Mouse (Mus musculus) heart, embryonic 12.5 days (tissue): Measurements from ENCODE around the gene Abcf3. TPM values are rescaled to one million over a fixed set of nuclear protein-coding genes. Genes with fewer than 3 reads are reported as not detected.

Experiments
- ATAC-seq: fragments of 200-750 bp; cut with Nextera tagmentation; 2 replicates; pipeline ENCODE4 v1.8.0; 2017; ENCODE audit warnings: moderate TSS enrichment, moderate library complexity; ENCODE audit not compliant: insufficient number of reproducible peaks, low FRiP score
- H3K27ac ChIP-seq: fragments of 300-500 bp; sonication (generic); 2 replicates; pipeline ENCODE4 v1.5.1; 2016; ENCODE audit warnings: mild to moderate bottlenecking, moderate library complexity; ENCODE audit not compliant: poor library complexity, severe bottlenecking
- H3K27me3 ChIP-seq: fragments of 300-500 bp; sonication (generic); replicated peaks from 2 replicates; pipeline ENCODE4 v1.6.1; 2016; ENCODE audit warnings: mild to moderate bottlenecking, moderate library complexity
- H3K36me3 ChIP-seq: fragments of 300-500 bp; sonication (generic); 2 replicates; pipeline ENCODE4 v1.6.1; 2016; ENCODE audit warnings: mild to moderate bottlenecking, moderate library complexity
- H3K4me1 ChIP-seq: fragments of 300-500 bp; sonication (generic); replicated peaks from 2 replicates; pipeline ENCODE4 v1.6.1; 2016; ENCODE audit warnings: mild to moderate bottlenecking
- H3K4me2 ChIP-seq: fragments of 300-500 bp; sonication (generic); 2 replicates; pipeline ENCODE4 v1.6.1; 2016; ENCODE audit warnings: mild to moderate bottlenecking, moderate library complexity
- H3K4me3 ChIP-seq: fragments of 300-500 bp; sonication (generic); 2 replicates; pipeline ENCODE4 v1.5.1; 2016; ENCODE audit warnings: mild to moderate bottlenecking
- H3K9ac ChIP-seq: fragments of 300-500 bp; sonication (generic); 2 replicates; pipeline ENCODE4 v1.6.1; 2016; ENCODE audit warnings: mild to moderate bottlenecking, moderate library complexity
- H3K9me3 ChIP-seq: fragments of 300-500 bp; sonication (generic); replicated peaks from 2 replicates; pipeline ENCODE4 v1.6.1; 2016; ENCODE audit warnings: mild to moderate bottlenecking, moderate library complexity
- WGBS: fragments of 180-500 bp; shearing (Covaris S2); methylation state at CpG from one replicate; pipeline ENCODE4 v1.1.7; 2016; 5-methylcytosine and 5-hydroxymethylcytosine counted together
- polyA plus RNA-seq: library from polyadenylated mRNA; unstranded; fragments of >200 nt; fragmentation: Nextera tagmentation; extraction: Ambion mirVana; gene quantifications from 2 replicates; pipeline ENCODE4 v1.2.1, GENCODE M21; 2016

Gene Abcf3
- 55.2 and 55.4 TPM in 2 replicates for polyA plus RNA-seq

DNA sequence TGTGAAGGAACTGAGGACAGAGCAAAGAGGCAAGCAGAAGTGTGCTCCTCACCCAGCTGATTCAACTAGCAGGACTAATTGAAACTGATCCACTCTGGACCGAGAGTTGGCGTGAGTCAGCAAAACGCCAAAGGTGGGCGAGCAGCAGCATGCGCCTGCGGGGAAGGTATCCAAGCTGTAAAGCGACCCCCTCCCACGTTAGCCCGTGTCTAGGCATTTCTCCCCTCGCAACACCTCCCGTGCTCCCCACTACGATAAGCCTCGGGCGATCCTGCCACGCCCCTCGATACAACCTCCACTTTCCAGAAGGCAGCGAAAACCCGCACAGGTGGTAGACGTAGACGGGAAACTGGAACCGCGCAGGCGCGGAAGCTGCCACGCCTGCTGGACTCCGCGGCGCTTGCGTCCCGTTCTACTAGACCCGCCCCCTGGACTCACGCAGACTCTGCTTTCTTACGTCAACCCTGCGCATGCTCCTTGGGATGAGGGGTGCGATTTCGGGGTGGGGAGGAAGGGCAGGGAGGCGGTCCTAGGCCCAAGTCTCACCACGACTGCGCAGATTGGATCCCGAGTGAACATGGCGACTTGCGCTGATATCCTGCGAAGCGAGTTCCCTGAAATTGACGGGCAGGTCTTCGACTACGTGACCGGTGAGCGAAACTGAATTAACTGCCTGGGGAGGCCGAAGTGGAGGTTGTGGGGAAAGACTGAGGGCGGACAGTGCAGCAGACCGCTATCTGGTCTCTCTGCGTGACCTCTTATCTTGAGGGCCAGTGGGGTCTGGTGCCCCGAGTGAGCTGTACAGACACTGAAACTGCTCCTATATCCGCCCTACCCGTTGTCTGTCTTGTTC is at the start of gene Abcf3:
Gene Abcf3 (plus strand): TSS at position 482 of the 853 bp plus-strand sequence.
- Histone ChIP-seq H3K4me1 (peaks cover 15% of the 10 kb centered on the region), H3K36me3 (peaks cover 60% of the 10 kb centered on the region), H3K4me3 (peak within 1 kb of the TSS; percentile 71), H3K27ac (peak within 1 kb of the TSS; percentile 83), H3K9ac (peak within 1 kb of the TSS; percentile 85), H3K4me2 (peak within 1 kb of the TSS; percentile 85), H3K27me3 (no peaks in the 10 kb centered on the region), H3K9me3 (no peaks in the 10 kb centered on the region)
- ATAC-seq, result peak; percentile 99
- 1% methylated on average over 56 of the region's 56 CpGs for WGBS

DNA sequence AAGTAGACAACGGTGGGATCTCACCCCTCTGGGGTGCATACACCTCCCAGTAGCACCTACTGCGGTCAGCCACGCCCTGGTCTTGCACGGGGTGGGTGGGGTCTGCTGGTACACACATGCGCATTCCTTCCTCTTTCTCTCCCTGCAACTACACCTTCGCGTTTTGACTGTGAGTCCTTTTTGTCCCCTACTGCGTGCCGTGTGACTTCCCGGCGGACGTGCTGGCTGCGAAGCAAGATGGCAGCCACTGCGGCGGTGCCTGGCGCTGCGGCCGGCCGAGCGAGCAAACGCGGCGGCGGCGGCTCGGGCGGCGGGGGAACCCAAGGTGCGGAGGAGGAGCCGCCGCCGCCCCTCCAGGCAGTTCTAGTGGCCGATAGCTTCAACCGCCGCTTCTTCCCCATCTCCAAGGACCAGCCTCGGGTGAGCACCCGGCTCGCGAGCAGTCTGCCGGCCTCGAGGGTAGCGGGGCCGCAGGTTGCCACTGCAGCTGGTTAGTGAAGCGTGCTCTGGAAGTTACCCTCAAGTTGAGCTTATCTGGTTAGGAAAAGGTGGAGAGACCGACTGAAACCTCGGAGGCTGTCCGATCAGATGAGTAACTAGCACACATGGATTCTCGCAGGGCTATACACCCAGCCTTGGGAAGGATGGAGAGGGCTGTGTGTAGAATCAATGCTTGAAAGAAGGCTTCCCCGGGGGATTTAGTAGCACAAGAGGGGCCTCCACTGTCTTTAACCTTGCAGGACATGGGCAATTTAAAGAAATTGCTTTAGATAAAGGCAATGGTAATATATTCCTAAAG is 49.5 kb upstream of the Abcf3 start, which contains the start of gene Eif2b5:
Gene Eif2b5 (plus strand): TSS at position 141 of the 799 bp plus-strand sequence.
- WGBS, result under 1% methylated on average over 49 of the region's 49 CpGs
- H3K4me2 ChIP-seq, result peak within 1 kb of the TSS; percentile 85
- peak; percentile 94 for ATAC-seq
- H3K4me1 ChIP-seq, result peaks cover 11% of the 10 kb centered on the region
- H3K9me3 ChIP-seq, result no peaks in the 10 kb centered on the region
- H3K9ac ChIP-seq, result peak within 1 kb of the TSS; percentile 95
- no peaks in the 10 kb centered on the region for H3K27me3 ChIP-seq
- peak within 1 kb of the TSS; percentile 93 for H3K4me3 ChIP-seq
- peaks cover 37% of the 10 kb centered on the region for H3K36me3 ChIP-seq
- H3K27ac ChIP-seq, result peak within 1 kb of the TSS; percentile 67

GRCm38 (mm10) chr16:20506000-20506399 is 42.4 kb upstream of the Abcf3 start:
- H3K27ac ChIP-seq, result no peak overlapping the region
- H3K4me3 ChIP-seq, result no peak overlapping the region
- H3K36me3 ChIP-seq, result peaks cover 99% of the 10 kb centered on the region
- H3K9ac ChIP-seq, result no peak overlapping the region
- no peaks in the 10 kb centered on the region for H3K9me3 ChIP-seq
- no peaks in the 10 kb centered on the region for H3K4me1 ChIP-seq
- no peak overlapping the region for H3K4me2 ChIP-seq
- no peak for ATAC-seq
- no peaks in the 10 kb centered on the region for H3K27me3 ChIP-seq
- WGBS, result 84% methylated on average over 8 of the region's 8 CpGs

DNA sequence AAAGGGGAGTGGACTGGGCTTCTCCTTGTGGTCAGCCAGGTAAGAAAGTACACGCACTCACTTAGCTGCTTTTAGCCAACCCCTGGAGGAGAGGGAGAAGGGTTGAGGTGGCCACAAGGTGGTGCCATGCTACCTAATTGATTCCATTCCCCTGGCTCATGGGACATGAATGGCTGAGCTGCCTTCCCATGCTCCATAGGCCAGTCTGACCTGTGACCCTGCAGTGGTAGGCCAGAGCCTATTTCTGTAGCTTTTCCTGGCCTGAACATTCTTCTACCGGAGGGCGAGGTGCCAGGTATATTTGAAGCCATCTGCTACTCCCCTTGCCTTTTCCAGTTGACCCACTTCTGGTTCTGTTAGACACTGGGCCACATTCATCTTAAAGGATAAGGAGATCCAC is 39.0 kb upstream of the Abcf3 start:
- Histone ChIP-seq H3K4me2 (no peak overlapping the region), H3K9ac (no peak overlapping the region), H3K27ac (no peak overlapping the region), H3K4me3 (no peak overlapping the region), H3K36me3 (peaks cover 71% of the 10 kb centered on the region), H3K9me3 (no peaks in the 10 kb centered on the region), H3K27me3 (no peaks in the 10 kb centered on the region), H3K4me1 (no peaks in the 10 kb centered on the region)
- WGBS, result 80% methylated on average over 3 of the region's 3 CpGs
- ATAC-seq, result peak; percentile 45; the same call in 1 of the 2 replicates

GRCm38 (mm10) chr16:20511277-20511847 is 37.0 kb upstream of the Abcf3 start:
- no peaks in the 10 kb centered on the region for H3K4me1 ChIP-seq
- peaks cover 51% of the 10 kb centered on the region for H3K36me3 ChIP-seq
- no peak overlapping the region for H3K4me3 ChIP-seq
- ATAC-seq, result no peak
- H3K27me3 ChIP-seq, result no peaks in the 10 kb centered on the region
- H3K9ac ChIP-seq, result no peak overlapping the region
- H3K9me3 ChIP-seq, result no peaks in the 10 kb centered on the region
- H3K4me2 ChIP-seq, result no peak overlapping the region
- H3K27ac ChIP-seq, result no peak overlapping the region
- 89% methylated on average over 7 of the region's 7 CpGs for WGBS

GRCm38 (mm10) chr16:20516032-20516431 is 32.3 kb upstream of the Abcf3 start:
- no peaks in the 10 kb centered on the region for H3K9me3 ChIP-seq
- peak overlapping the region; percentile 97 for H3K9ac ChIP-seq
- H3K4me1 ChIP-seq, result peaks cover 29% of the 10 kb centered on the region
- H3K27ac ChIP-seq, result 0 out of 2 replicates have a peak overlapping the region, but pooled peaks have one; percentile 53
- H3K4me3 ChIP-seq, result peak overlapping the region; percentile 94
- no peaks in the 10 kb centered on the region for H3K27me3 ChIP-seq
- no peak for ATAC-seq
- H3K36me3 ChIP-seq, result peaks cover 22% of the 10 kb centered on the region
- peak overlapping the region; percentile 99 for H3K4me2 ChIP-seq

GRCm38 (mm10) chr16:20516726-20517201 is 31.6 kb upstream of the Abcf3 start, which contains the start of gene Dvl3:
Gene Dvl3 (plus strand): TSS chr16:20516982.
- no peaks in the 10 kb centered on the region for H3K9me3 ChIP-seq
- H3K9ac ChIP-seq, result peak within 1 kb of the TSS; percentile 97
- H3K4me1 ChIP-seq, result peaks cover 29% of the 10 kb centered on the region
- under 1% methylated on average over 55 of the region's 55 CpGs for WGBS
- H3K36me3 ChIP-seq, result peaks cover 23% of the 10 kb centered on the region
- peak within 1 kb of the TSS; percentile 94 for H3K4me3 ChIP-seq
- peak; percentile 98 for ATAC-seq
- peak within 1 kb of the TSS; percentile 99 for H3K4me2 ChIP-seq
- H3K27me3 ChIP-seq, result no peaks in the 10 kb centered on the region
- H3K27ac ChIP-seq, result peak within 1 kb of the TSS; percentile 93

- peak overlapping the region; percentile 94 for H3K4me3 ChIP-seq
- peak overlapping the region; percentile 93 for H3K27ac ChIP-seq
- no peaks in the 10 kb centered on the region for H3K9me3 ChIP-seq
- peak; percentile 37 for ATAC-seq
- H3K4me2 ChIP-seq, result peak overlapping the region; percentile 99
- H3K27me3 ChIP-seq, result no peaks in the 10 kb centered on the region
- WGBS, result under 1% methylated on average over 26 of the region's 26 CpGs
- H3K36me3 ChIP-seq, result peaks cover 28% of the 10 kb centered on the region
- H3K4me1 ChIP-seq, result peaks cover 29% of the 10 kb centered on the region
- H3K9ac ChIP-seq, result peak overlapping the region; percentile 97
These were observed 31.2 kb upstream of the Abcf3 start for GRCm38 (mm10) chr16:20517216-20517615.

GRCm38 (mm10) chr16:20517701-20518374 is 30.5 kb upstream of the Abcf3 start:
- H3K9ac ChIP-seq, result peak overlapping the region; percentile 97
- H3K4me2 ChIP-seq, result peak overlapping the region; percentile 99
- H3K36me3 ChIP-seq, result peaks cover 30% of the 10 kb centered on the region
- peaks cover 29% of the 10 kb centered on the region for H3K4me1 ChIP-seq
- peak overlapping the region; percentile 94 for H3K4me3 ChIP-seq
- peak overlapping the region; percentile 93 for H3K27ac ChIP-seq
- no peaks in the 10 kb centered on the region for H3K9me3 ChIP-seq
- peak; percentile 12; the same call in 1 of the 2 replicates for ATAC-seq
- under 1% methylated on average over 6 of the region's 6 CpGs for WGBS
- H3K27me3 ChIP-seq, result no peaks in the 10 kb centered on the region

GRCm38 (mm10) chr16:20523886-20524285 is 24.5 kb upstream of the Abcf3 start:
- 84% methylated on average over 10 of the region's 10 CpGs for WGBS
- ATAC-seq, result no peak
- Histone ChIP-seq H3K4me1 (peaks cover 17% of the 10 kb centered on the region), H3K9me3 (no peaks in the 10 kb centered on the region), H3K36me3 (peaks cover 87% of the 10 kb centered on the region), H3K4me2 (no peak overlapping the region), H3K4me3 (no peak overlapping the region), H3K27me3 (no peaks in the 10 kb centered on the region), H3K9ac (no peak overlapping the region), H3K27ac (no peak overlapping the region)
